In the genomic region with DNA sequence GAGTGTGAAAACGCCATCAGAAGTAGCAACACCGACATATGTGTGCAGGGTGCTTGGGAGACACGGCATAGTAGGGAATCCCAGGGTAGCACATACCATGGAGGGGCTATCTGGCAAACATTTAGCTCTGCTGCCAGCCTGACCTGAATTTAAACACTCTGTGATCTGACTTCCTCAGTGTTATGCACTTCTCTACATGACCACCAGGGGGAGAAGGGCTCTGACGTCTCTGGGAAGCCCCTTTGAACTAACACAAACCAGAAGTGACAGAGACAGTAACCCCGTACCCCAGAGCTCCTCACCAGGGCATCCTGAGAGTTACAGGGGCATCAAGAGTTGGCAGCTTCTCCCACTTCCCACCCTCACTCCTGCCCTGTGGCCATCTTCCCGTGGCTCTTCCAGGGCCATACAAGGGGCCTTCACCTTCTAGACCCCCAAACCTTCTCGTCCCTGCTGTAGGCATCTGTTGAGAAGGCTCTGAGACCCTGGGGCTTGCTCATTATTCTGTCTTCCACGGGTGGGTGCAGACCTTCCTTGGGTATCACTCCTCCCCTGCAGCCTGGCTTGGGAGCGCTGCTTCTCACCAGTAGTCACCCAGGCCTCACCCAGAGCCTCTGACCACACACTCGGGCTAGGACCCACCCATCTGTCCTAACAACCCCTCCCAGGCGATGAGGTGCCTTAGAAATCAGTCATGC, we compare ENCODE assay signal across 8 mouse cellular contexts. TPM values are rescaled to one million over a fixed set of nuclear protein-coding genes. Genes with fewer than 3 reads are reported as not detected.
DNase-seq lines count a peak whose midpoint lies in the region; ATAC-seq and TF ChIP-seq lines count a peak whose summit lies in the region.

No protein-coding gene starts in this region.

- H3K27me3 ChIP-seq in heart, adult 2 months (ENCODE audit: control insufficient read depth, insufficient read depth, low read length) = no peaks in the 10 kb centered on the region
- H3K27me3 ChIP-seq in lung, postnatal 0 days (replicated peaks; ENCODE audit: insufficient read depth, low read length) = no peaks in the 10 kb centered on the region
- no peaks in the 10 kb centered on the region for H3K27me3 ChIP-seq in small intestine, adult 2 months (ENCODE audit: control insufficient read depth, insufficient read depth, low read length)

- H3K4me2 ChIP-seq in lung, postnatal 0 days (replicated peaks; ENCODE audit: low read depth, low read length) = no peak overlapping the region

- no peak overlapping the region for H3K4me3 ChIP-seq in heart, adult 2 months
- no peak overlapping the region for H3K4me3 ChIP-seq in lung, postnatal 0 days (ENCODE audit: low read depth, low read length)
- H3K4me3 ChIP-seq in small intestine, adult 2 months (ENCODE audit: low read depth, low read length) = no peak overlapping the region

- no peak overlapping the region for H3K9ac ChIP-seq in heart, adult 2 months (ENCODE audit: low read depth, low read length)
- H3K9ac ChIP-seq in lung, postnatal 0 days (replicated peaks; ENCODE audit: low read depth) = no peak overlapping the region

- no peak for TF ChIP-seq POLR2A in heart, adult 2 months (IDR thresholded peaks at IDR 0.05; ENCODE audit: insufficient read depth, low read depth, low read length)
- no peak; the same call in 1 of the 2 replicates for TF ChIP-seq POLR2A in small intestine, adult 2 months (IDR thresholded peaks at IDR 0.05; ENCODE audit: low read depth, low read length)

- ATAC-seq in granulocyte monocyte progenitor cell, adult 5-6 weeks (replicated peaks; ENCODE audit: poor library complexity, severe bottlenecking) = peak; percentile 86
- peak; percentile 44; the same call in 1 of the 2 replicates for ATAC-seq in lung, postnatal 0 days

- WGBS in heart, adult 2 months = 47% methylated on average over 11 of the region's 11 CpGs
- WGBS in lung, postnatal 0 days = 36% methylated on average over 11 of the region's 11 CpGs
- 37% methylated on average over 11 of the region's 11 CpGs for WGBS in small intestine, adult 2 months

- H3K79me2 ChIP-seq in heart, adult 2 months (replicated peaks; ENCODE audit: control insufficient read depth, insufficient read depth, low read length) = no peaks in the 10 kb centered on the region

- no peak for TF ChIP-seq EP300 in heart, adult 2 months (IDR thresholded peaks at IDR 0.05; ENCODE audit: insufficient read depth, low read depth, low read length)
- TF ChIP-seq EP300 in lung, postnatal 0 days (IDR thresholded peaks at IDR 0.05) = no peak

- no peaks in the 10 kb centered on the region for H3K9me3 ChIP-seq in lung, postnatal 0 days (ENCODE audit: low read length)

- H3K27ac ChIP-seq in heart, adult 2 months = no peak overlapping the region
- no peak overlapping the region for H3K27ac ChIP-seq in lung, postnatal 0 days (ENCODE audit: low read length)
- H3K27ac ChIP-seq in small intestine, adult 2 months (ENCODE audit: insufficient read depth, low read depth, low read length) = no peak overlapping the region

- peak; percentile 96 for TF ChIP-seq CTCF in heart, adult 2 months (IDR thresholded peaks at IDR 0.05)
- TF ChIP-seq CTCF in lung, postnatal 0 days (IDR thresholded peaks at IDR 0.05) = peak; percentile 93
- peak; percentile 64; the same call in 1 of the 2 replicates for TF ChIP-seq CTCF in small intestine, adult 2 months (IDR thresholded peaks at IDR 0.05; ENCODE audit: extremely low read depth, insufficient read length, insufficient replicate concordance, low read depth, low read length)

- no peak for DNase-seq in heart, adult 2 months
- no peak for DNase-seq in heart, adult 11 months
- peak; percentile 37 for DNase-seq in CD4-positive helper T cell, adult 2 months (ENCODE audit: low read depth, low spot score)
- peak; percentile 21 for DNase-seq in c-Kit-positive CD71-positive TER-119-positive erythroid progenitor cells, embryonic 14.5 days (ENCODE audit: low spot score)
- peak; percentile 70 for DNase-seq in lung, postnatal 0 days (ENCODE audit: low spot score)
- no peak for DNase-seq in ovary, adult 18-20 months (ENCODE audit: low spot score)

- H3K36me3 ChIP-seq in heart, adult 2 months (ENCODE audit: control insufficient read depth, insufficient read depth, low read length) = no peaks in the 10 kb centered on the region
- no peaks in the 10 kb centered on the region for H3K36me3 ChIP-seq in lung, postnatal 0 days (ENCODE audit: insufficient read depth, low read length)
- H3K36me3 ChIP-seq in small intestine, adult 2 months (ENCODE audit: control insufficient read depth, insufficient read depth, low read length) = no peaks in the 10 kb centered on the region

- no peaks in the 10 kb centered on the region for H3K4me1 ChIP-seq in heart, adult 2 months (ENCODE audit: control insufficient read depth, insufficient read depth, low read length)
- H3K4me1 ChIP-seq in lung, postnatal 0 days (ENCODE audit: insufficient read depth, low read depth, low read length) = no peaks in the 10 kb centered on the region
- no peaks in the 10 kb centered on the region for H3K4me1 ChIP-seq in small intestine, adult 2 months (ENCODE audit: control insufficient read depth, insufficient read depth, insufficient read length, low read length)

- intact Hi-C loops in heart, adult 2 months (cut with DNase I) = loop anchor here (1.0 kb wide), 1 partner anchor 18 kb away; no protein-coding TSS in a partner anchor

RNA-seq across cellular contexts. Expression of gene Rcvrn, which starts 37.3 kb away (rescaled TPM):
- total RNA-seq in heart, adult 2 months (2021) = not detected
- not detected in 2 replicates for polyA plus RNA-seq in heart, adult 2 months (2012; rRNA removed)
- total RNA-seq in granulocyte monocyte progenitor cell, adult 5-6 weeks (2014; fragmentation: Nextera tagmentation) = not detected in 2 replicates
- 0.26 TPM in 1 of 2 replicates, not detected in the other for total RNA-seq in granulocyte monocyte progenitor cell, adult 5-6 weeks (2017)
- polyA plus RNA-seq in lung, postnatal 0 days (2015; fragmentation: Nextera tagmentation; extraction: Ambion mirVana) = not detected in 2 replicates
- polyA plus RNA-seq in small intestine, adult 2 months (2012; rRNA removed) = not detected in 2 replicates

Comparison
In these comparisons a context has a peak if more than half of its experiments do, and no peak if none do; other contexts are left out.
1. DNase-seq: peak in CD4-positive helper T cell, adult 2 months (single experiment), c-Kit-positive CD71-positive TER-119-positive erythroid progenitor cells, embryonic 14.5 days (single experiment) and lung, postnatal 0 days (single experiment); none in heart, adult 2 months (0 of 2), heart, adult 11 months (single experiment) and ovary, adult 18-20 months (single experiment).
2. Peak in every context shown above with its lines, with median percentiles within 50 percentile points of each other: CTCF ChIP-seq.